12 mouse cellular contexts compared by ENCODE assay signal in genomic region chr15:95107246-95107809, GRCm38 (mm10).
"Had no signal": no experiment of that assay in that cellular context is flagged by ENCODE, and none has a peak within 500 bp of the region (broad histone marks: within the 10 kb centered on the region; RNA-seq: fewer than 3 reads in every experiment).

No protein-coding gene starts in this region.

- ATAC-seq: lung, postnatal 0 days had no signal

- H3K4me1 ChIP-seq: midbrain, embryonic 10.5 days had no signal

- H3K4me3 ChIP-seq: left cerebral cortex, adult 2 months; midbrain, embryonic 10.5 days; myocyte had no signal

- H3K36me3 ChIP-seq: midbrain, embryonic 10.5 days had no signal

- H3K27ac ChIP-seq: left cerebral cortex, adult 2 months; liver, embryonic 14.5 days; midbrain, embryonic 10.5 days; stomach, postnatal 0 days had no signal

- H3K9ac ChIP-seq: liver, embryonic 14.5 days had no signal

- H3K9me3 ChIP-seq: midbrain, embryonic 10.5 days had no signal

- DNase-seq: kidney, adult 8-10 months; kidney, postnatal 25 days; liver; lung, adult 18-20 months; lung, postnatal 36 days; thymus, postnatal 4 days had no signal
